Mouse (Mus musculus): ENCODE measurements around the gene Tent4b. TPM values are rescaled to one million over a fixed set of nuclear protein-coding genes. Genes with fewer than 3 reads are reported as not detected.

Gene Tent4b
- total and polyA plus RNA-seq, 2 experiments from 2014 or later = 8.9 to 34.9 TPM

- Histone ChIP-seq H3K27me3 (ENCODE audit: insufficient read depth, low read length) (no peaks in the 10 kb centered on the region), H3K9ac (replicated peaks; ENCODE audit: low read length, poor library complexity, severe bottlenecking) (no peak overlapping the region), H3K9me3 (ENCODE audit: low read length) (no peaks in the 10 kb centered on the region), H3K27ac (ENCODE audit: low read depth, low read length) (no peak overlapping the region), H3K36me3 (ENCODE audit: insufficient read depth, low read length) (peaks cover 2% of the 10 kb centered on the region; the same call in 1 of the 2 replicates), H3K4me3 (ENCODE audit: low read depth, low read length) (no peak overlapping the region), H3K4me2 (ENCODE audit: low read depth, low read length, poor library complexity, severe bottlenecking) (no peak overlapping the region), H3K4me1 (ENCODE audit: insufficient read depth, low read length) (no peaks in the 10 kb centered on the region)
- ATAC-seq (ENCODE audit: low FRiP score) = no peak
- 63% methylated on average over 12 of the region's 12 CpGs for WGBS
- DNase-seq (ENCODE audit: low spot score) = no peak
- TF ChIP-seq CTCF (IDR thresholded peaks at IDR 0.05) = no peak
Observed at GRCm38 (mm10) chr8:88297976-88298732, 99.1 kb downstream of the Tent4b start.

- Histone ChIP-seq H3K36me3 (ENCODE audit: insufficient read depth, low read length) (peaks cover 2% of the 10 kb centered on the region; the same call in 1 of the 2 replicates), H3K27ac (ENCODE audit: low read depth, low read length) (no peak overlapping the region)
- 88% methylated on average over 10 of the region's 10 CpGs for WGBS
Observed at GRCm38 (mm10) chr8:88298733-88299103, 99.7 kb downstream of the Tent4b start.

GRCm38 (mm10) chr8:88299907-88300603 lies 101.0 kb downstream of the Tent4b start:
- Histone ChIP-seq H3K4me3 (ENCODE audit: low read depth, low read length) (no peak overlapping the region), H3K27me3 (ENCODE audit: insufficient read depth, low read length) (no peaks in the 10 kb centered on the region), H3K36me3 (ENCODE audit: insufficient read depth, low read length) (peaks cover 2% of the 10 kb centered on the region; the same call in 1 of the 2 replicates), H3K9me3 (ENCODE audit: low read length) (no peaks in the 10 kb centered on the region), H3K4me2 (ENCODE audit: low read depth, low read length, poor library complexity, severe bottlenecking) (no peak overlapping the region), H3K27ac (ENCODE audit: low read depth, low read length) (no peak overlapping the region), H3K9ac (replicated peaks; ENCODE audit: low read length, poor library complexity, severe bottlenecking) (no peak overlapping the region), H3K4me1 (ENCODE audit: insufficient read depth, low read length) (no peaks in the 10 kb centered on the region)
- no peak for DNase-seq (ENCODE audit: low spot score)
- no peak for TF ChIP-seq CTCF (IDR thresholded peaks at IDR 0.05)
- 84% methylated on average over 10 of the region's 10 CpGs for WGBS
- ATAC-seq (ENCODE audit: low FRiP score) = no peak

More at GRCm38 (mm10) chr8:88298733-88299103, 99.7 kb downstream of the Tent4b start:
- no peaks in the 10 kb centered on the region for H3K4me1 ChIP-seq (ENCODE audit: insufficient read depth, low read length)
- no peak overlapping the region for H3K9ac ChIP-seq (replicated peaks; ENCODE audit: low read length, poor library complexity, severe bottlenecking)
- no peaks in the 10 kb centered on the region for H3K9me3 ChIP-seq (ENCODE audit: low read length)
- H3K4me2 ChIP-seq (ENCODE audit: low read depth, low read length, poor library complexity, severe bottlenecking) = no peak overlapping the region
- no peak for ATAC-seq (ENCODE audit: low FRiP score)
- H3K4me3 ChIP-seq (ENCODE audit: low read depth, low read length) = no peak overlapping the region
- no peaks in the 10 kb centered on the region for H3K27me3 ChIP-seq (ENCODE audit: insufficient read depth, low read length)
- no peak for DNase-seq (ENCODE audit: low spot score)
- TF ChIP-seq CTCF (IDR thresholded peaks at IDR 0.05) = no peak

GRCm38 (mm10) chr8:88301589-88302437 lies 102.8 kb downstream of the Tent4b start:
- H3K9me3 ChIP-seq (ENCODE audit: low read length) = no peaks in the 10 kb centered on the region
- no peaks in the 10 kb centered on the region for H3K4me1 ChIP-seq (ENCODE audit: insufficient read depth, low read length)
- no peaks in the 10 kb centered on the region for H3K27me3 ChIP-seq (ENCODE audit: insufficient read depth, low read length)
- no peak overlapping the region for H3K4me3 ChIP-seq (ENCODE audit: low read depth, low read length)
- H3K4me2 ChIP-seq (ENCODE audit: low read depth, low read length, poor library complexity, severe bottlenecking) = no peak overlapping the region
- DNase-seq (ENCODE audit: low spot score) (peak; percentile 30), ATAC-seq (ENCODE audit: low FRiP score) (no peak)
- no peak for TF ChIP-seq CTCF (IDR thresholded peaks at IDR 0.05)
- H3K27ac ChIP-seq (ENCODE audit: low read depth, low read length) = no peak overlapping the region
- H3K36me3 ChIP-seq (ENCODE audit: insufficient read depth, low read length) = no peaks in the 10 kb centered on the region
- WGBS = 43% methylated on average over 15 of the region's 15 CpGs
- 0 out of 2 replicates have a peak overlapping the region, but pooled peaks have one; percentile 2 for H3K9ac ChIP-seq (replicated peaks; ENCODE audit: low read length, poor library complexity, severe bottlenecking)

- H3K27ac ChIP-seq (ENCODE audit: low read depth, low read length) = no peak overlapping the region
- 89% methylated on average over 4 of the region's 4 CpGs for WGBS
- H3K36me3 ChIP-seq (ENCODE audit: insufficient read depth, low read length) = no peaks in the 10 kb centered on the region
- TF ChIP-seq CTCF (IDR thresholded peaks at IDR 0.05) = no peak
- no peaks in the 10 kb centered on the region for H3K4me1 ChIP-seq (ENCODE audit: insufficient read depth, low read length)
- no peaks in the 10 kb centered on the region for H3K9me3 ChIP-seq (ENCODE audit: low read length)
- H3K27me3 ChIP-seq (ENCODE audit: insufficient read depth, low read length) = no peaks in the 10 kb centered on the region
- no peak overlapping the region for H3K9ac ChIP-seq (replicated peaks; ENCODE audit: low read length, poor library complexity, severe bottlenecking)
- DNase-seq (ENCODE audit: low spot score) = no peak
- ATAC-seq (ENCODE audit: low FRiP score) = no peak
- H3K4me3 ChIP-seq (ENCODE audit: low read depth, low read length) = no peak overlapping the region
- H3K4me2 ChIP-seq (ENCODE audit: low read depth, low read length, poor library complexity, severe bottlenecking) = no peak overlapping the region
Observed at GRCm38 (mm10) chr8:88305814-88306213, 106.8 kb downstream of the Tent4b start.
